Mouse (Mus musculus) midbrain, postnatal 0 days (tissue): ENCODE results near the gene Irf2bp2. TPM values are rescaled to one million over a fixed set of nuclear protein-coding genes. Genes with fewer than 3 reads are reported as not detected.
A peak's percentile ranks its signal among the peaks of the same experiment; 100 is the strongest.

ENCODE experiments used
- ATAC-seq: fragments of 200-750 bp; cut with Nextera tagmentation; 2 replicates; pipeline ENCODE4 v1.8.0; 2017; ENCODE audit warnings: moderate number of reproducible peaks, mild to moderate bottlenecking, moderate TSS enrichment, moderate library complexity; ENCODE audit not compliant: low FRiP score
- DNase-seq: peaks from one replicate; pipeline ENCODE4 v3.0.0-alpha.2; 2015; ENCODE audit warnings: low spot score
- H3K27ac ChIP-seq: fragments of 300-500 bp; sonication (generic); 2 replicates; pipeline ENCODE4 v1.5.1; 2014; ENCODE audit warnings: low read depth, mild to moderate bottlenecking, low read length, mixed read lengths
- H3K27me3 ChIP-seq: fragments of 300-500 bp; sonication (generic); 2 replicates; pipeline ENCODE4 v1.6.1; 2014; ENCODE audit warnings: low read length, control low read depth, mixed read lengths; ENCODE audit not compliant: insufficient read depth
- H3K36me3 ChIP-seq: fragments of 300-500 bp; sonication (generic); 2 replicates; pipeline ENCODE4 v1.6.1; 2014; ENCODE audit warnings: low read length, control low read depth, mixed read lengths; ENCODE audit not compliant: insufficient read depth
- H3K4me1 ChIP-seq: fragments of 300-500 bp; sonication (generic); 2 replicates; pipeline ENCODE4 v1.6.1; 2014; ENCODE audit warnings: mild to moderate bottlenecking, control low read depth, antibody characterized with exemption, low read length, mixed read lengths; ENCODE audit not compliant: insufficient read depth
- H3K4me2 ChIP-seq: fragments of 300-500 bp; sonication (generic); 2 replicates; pipeline ENCODE4 v1.6.1; 2014; ENCODE audit warnings: low read depth, mild to moderate bottlenecking, low read length, mixed read lengths; ENCODE audit not compliant: poor library complexity, severe bottlenecking
- H3K4me3 ChIP-seq: fragments of 300-500 bp; sonication (generic); 2 replicates; pipeline ENCODE4 v1.5.1; 2014; ENCODE audit warnings: low read depth, mild to moderate bottlenecking, low read length, moderate library complexity
- H3K9ac ChIP-seq: fragments of 300-500 bp; sonication (generic); replicated peaks from 2 replicates; pipeline ENCODE4 v1.6.1; 2014; ENCODE audit warnings: mild to moderate bottlenecking, low read length, moderate library complexity, mixed read lengths; ENCODE audit not compliant: poor library complexity, severe bottlenecking
- H3K9me3 ChIP-seq: fragments of 300-500 bp; sonication (generic); 2 replicates; pipeline ENCODE4 v1.6.1; 2016; ENCODE audit warnings: low read length, control low read depth
- CTCF ChIP-seq: IDR thresholded peaks from 2 replicates; pipeline ENCODE4 v1.5.1; 2016; ENCODE audit warnings: antibody characterized with exemption, mild to moderate bottlenecking
- WGBS: fragments of 180-500 bp; shearing (Covaris S2); extraction: QIAGEN DNeasy Blood & Tissue Kit; methylation state at CpG from one replicate; pipeline ENCODE4 v1.1.7; 2014; 5-methylcytosine and 5-hydroxymethylcytosine counted together
- polyA plus RNA-seq: library from polyadenylated mRNA; unstranded; fragments of >200 nt; fragmentation: Nextera tagmentation; extraction: Ambion mirVana; gene quantifications from 2 replicates; pipeline ENCODE4 v1.2.1, GENCODE M21; 2015
- total RNA-seq: library from RNA; depleted of rRNA; stranded (reverse); fragments of >200 nt; gene quantifications from 2 replicates; pipeline ENCODE4 v1.2.3, GENCODE M21; 2014

The Irf2bp2 gene
- total and polyA plus RNA-seq, 2 experiments from 2014 or later: 9.2 to 88.2 TPM

DNA sequence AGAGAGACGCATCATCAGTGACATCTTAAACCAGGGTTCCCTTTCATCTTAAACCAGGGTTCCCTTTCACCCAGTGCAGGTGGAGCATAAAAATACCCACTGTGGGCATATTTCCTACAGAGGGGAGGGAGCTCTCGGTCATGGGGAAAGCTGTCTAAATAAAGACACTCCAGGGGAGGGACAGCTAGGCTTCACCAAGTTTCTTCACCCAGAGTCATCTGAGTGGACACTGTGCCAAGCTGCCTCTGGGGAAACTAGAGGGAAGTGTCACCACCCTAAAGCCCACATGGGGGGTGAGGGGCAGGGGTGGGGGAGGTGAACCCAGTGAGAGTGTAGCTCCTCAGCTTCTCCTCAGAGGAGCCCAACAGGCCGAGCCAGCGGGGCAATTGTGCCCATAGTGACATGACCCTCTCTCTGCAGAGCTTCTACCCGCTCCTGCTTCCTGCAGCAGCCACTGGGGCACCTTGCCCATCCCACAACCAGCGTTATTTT is 27.8 kb downstream of the Irf2bp2 start:
- H3K4me2 ChIP-seq: no peak overlapping the region
- peak overlapping the region; percentile 52; the same call in 1 of the 2 replicates for H3K27ac ChIP-seq
- no peaks in the 10 kb centered on the region for H3K36me3 ChIP-seq
- no peaks in the 10 kb centered on the region for H3K9me3 ChIP-seq
- no peak overlapping the region for H3K4me3 ChIP-seq
- DNase-seq (no peak), ATAC-seq (no peak)
- H3K27me3 ChIP-seq: no peaks in the 10 kb centered on the region
- no peak overlapping the region for H3K9ac ChIP-seq
- 45% methylated on average over 6 of the region's 6 CpGs for whole genome bisulfite sequencing
- no peak for TF ChIP-seq CTCF
- H3K4me1 ChIP-seq: peaks cover 15% of the 10 kb centered on the region; the same call in 1 of the 2 replicates

- no peak for ATAC-seq
- H3K4me3 ChIP-seq: no peak overlapping the region
- 82% methylated on average over 6 of the region's 6 CpGs for WGBS
- H3K4me1 ChIP-seq: peaks cover 15% of the 10 kb centered on the region; the same call in 1 of the 2 replicates
- no peak overlapping the region for H3K9ac ChIP-seq
- no peak for TF ChIP-seq CTCF
- no peaks in the 10 kb centered on the region for H3K36me3 ChIP-seq
- H3K27ac ChIP-seq: no peak overlapping the region; the same call in 1 of the 2 replicates
- no peaks in the 10 kb centered on the region for H3K9me3 ChIP-seq
- no peak overlapping the region for H3K4me2 ChIP-seq
- H3K27me3 ChIP-seq: no peaks in the 10 kb centered on the region
- DNase-seq: no peak
Observed at GRCm38 (mm10) chr8:126565231-126565781, 28.5 kb downstream of the Irf2bp2 start.

GRCm38 (mm10) chr8:126564551-126565154 is 29.1 kb downstream of the Irf2bp2 start:
- H3K4me1 ChIP-seq: peaks cover 12% of the 10 kb centered on the region; the same call in 1 of the 2 replicates
- no peak for TF ChIP-seq CTCF
- no peaks in the 10 kb centered on the region for H3K9me3 ChIP-seq
- no peak overlapping the region for H3K27ac ChIP-seq
- H3K9ac ChIP-seq: no peak overlapping the region
- 84% methylated on average over 9 of the region's 9 CpGs for whole genome bisulfite sequencing
- ATAC-seq (no peak), DNase-seq (no peak)
- no peak overlapping the region for H3K4me2 ChIP-seq
- H3K27me3 ChIP-seq: no peaks in the 10 kb centered on the region
- H3K36me3 ChIP-seq: no peaks in the 10 kb centered on the region
- no peak overlapping the region for H3K4me3 ChIP-seq

DNA sequence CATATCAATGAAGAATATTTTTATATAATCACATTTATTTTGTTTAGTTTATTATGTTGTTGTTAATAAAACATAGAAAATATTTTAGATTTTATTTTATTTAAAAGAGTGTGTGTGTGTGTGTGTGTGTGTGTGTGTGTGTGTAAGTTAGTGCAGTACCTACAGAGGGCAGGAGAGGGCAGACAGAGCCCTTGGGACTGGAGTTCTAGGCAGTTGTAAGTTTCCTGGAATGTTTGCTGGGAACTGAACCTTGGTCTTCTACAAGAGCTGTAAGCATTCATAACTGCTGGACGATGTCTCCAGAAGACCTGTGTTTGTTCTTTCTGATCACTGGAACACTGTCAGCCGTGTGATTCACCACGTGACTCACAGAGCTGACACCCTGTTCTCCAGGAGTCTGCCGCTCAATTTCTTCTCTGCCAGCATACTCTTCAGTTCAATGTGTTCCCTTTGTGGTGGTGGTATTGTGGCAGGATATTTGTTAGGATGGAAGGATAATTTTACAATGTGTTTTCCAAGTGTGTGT is 32.4 kb downstream of the Irf2bp2 start:
- H3K4me3 ChIP-seq: no peak overlapping the region
- H3K4me2 ChIP-seq: no peak overlapping the region
- no peak; the same call in 1 of the 2 replicates for TF ChIP-seq CTCF
- H3K27ac ChIP-seq: no peak overlapping the region
- H3K36me3 ChIP-seq: no peaks in the 10 kb centered on the region
- DNase-seq (no peak), ATAC-seq (no peak)
- H3K4me1 ChIP-seq: peaks cover 4% of the 10 kb centered on the region; the same call in 1 of the 2 replicates
- no peak overlapping the region for H3K9ac ChIP-seq
- H3K27me3 ChIP-seq: no peaks in the 10 kb centered on the region
- no peaks in the 10 kb centered on the region for H3K9me3 ChIP-seq
- WGBS: 99% methylated on average over 4 of the region's 4 CpGs

DNA sequence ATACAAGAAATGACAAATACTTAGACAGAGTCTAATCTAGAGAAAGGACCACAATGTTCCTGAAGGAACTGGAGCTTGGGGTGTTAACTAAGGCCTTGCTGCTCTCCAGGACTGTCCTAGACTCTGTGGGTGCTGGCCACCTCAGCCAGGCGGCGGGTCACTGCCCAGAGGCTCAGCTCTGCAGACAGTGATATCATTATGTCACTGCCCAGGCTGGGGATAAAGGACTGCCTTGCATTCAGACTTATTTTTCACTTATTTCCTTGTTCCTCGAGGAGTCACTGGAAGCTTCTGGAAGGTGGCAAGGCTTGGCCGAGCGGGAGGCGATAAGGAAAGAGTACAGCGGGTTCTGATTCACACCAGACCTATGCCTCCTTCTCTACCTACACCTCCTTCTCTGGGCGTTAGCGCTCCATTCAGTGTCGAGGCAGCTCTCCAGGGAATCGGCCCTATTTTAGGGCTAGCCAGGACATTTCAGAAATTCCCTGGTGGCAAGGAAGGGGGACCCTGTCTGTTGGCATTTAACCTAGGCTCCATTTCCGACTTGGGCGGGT is 35.3 kb downstream of the Irf2bp2 start:
- Histone ChIP-seq H3K4me1 (no peaks in the 10 kb centered on the region), H3K4me3 (no peak overlapping the region), H3K4me2 (no peak overlapping the region), H3K27ac (no peak overlapping the region), H3K36me3 (no peaks in the 10 kb centered on the region), H3K27me3 (no peaks in the 10 kb centered on the region), H3K9ac (no peak overlapping the region), H3K9me3 (no peaks in the 10 kb centered on the region)
- WGBS: 94% methylated on average over 13 of the region's 13 CpGs
- no peak for TF ChIP-seq CTCF
- ATAC-seq: no peak
- no peak for DNase-seq

GRCm38 (mm10) chr8:126557403-126557802 is 36.4 kb downstream of the Irf2bp2 start:
- WGBS: 34% methylated on average over 9 of the region's 9 CpGs
- no peak overlapping the region for H3K9ac ChIP-seq
- H3K9me3 ChIP-seq: no peaks in the 10 kb centered on the region
- H3K27ac ChIP-seq: no peak overlapping the region
- H3K4me3 ChIP-seq: no peak overlapping the region
- H3K27me3 ChIP-seq: no peaks in the 10 kb centered on the region
- H3K36me3 ChIP-seq: no peaks in the 10 kb centered on the region
- DNase-seq (no peak), ATAC-seq (no peak)
- H3K4me2 ChIP-seq: no peak overlapping the region
- H3K4me1 ChIP-seq: no peaks in the 10 kb centered on the region
- no peak for TF ChIP-seq CTCF
